Mouse (Mus musculus) G1E (cell line): ENCODE results near the gene Ndufc1.

ENCODE experiments used
- CTCF ChIP-seq: IDR thresholded peaks from 2 replicates; pipeline ENCODE4 v1.5.1; 2012; ENCODE audit warnings: low read depth, low read length, inconsistent platforms, mixed read lengths
- GATA1 ChIP-seq: IDR thresholded peaks from 2 replicates; pipeline ENCODE4 v1.6.1; 2012; ENCODE audit warnings: borderline replicate concordance, low read length, inconsistent platforms, mixed read lengths
- GATA2 ChIP-seq: IDR thresholded peaks from 2 replicates; pipeline ENCODE4 v1.6.1; 2012; ENCODE audit warnings: low read depth, low read length, inconsistent platforms, borderline replicate concordance
- POLR2AphosphoS5 ChIP-seq: IDR thresholded peaks from 2 replicates; pipeline ENCODE4 v1.6.1; 2012; ENCODE audit warnings: low read depth, low read length, inconsistent platforms; ENCODE audit not compliant: insufficient replicate concordance
- TAL1 ChIP-seq: conservative IDR thresholded peaks from 2 replicates; pipeline ENCODE4 v1.6.1; 2012; ENCODE audit warnings: low read depth, low read length, inconsistent platforms, mixed read lengths

GRCm38 (mm10) chr3:51408561-51409183, at the start of gene Ndufc1:
- TF ChIP-seq TAL1 (no peak), CTCF (peak; percentile 94), GATA1 (no peak), POLR2AphosphoS5 (no peak), GATA2 (no peak)
